Mouse (Mus musculus): ENCODE results near the gene Olfr221. TPM values are rescaled to one million over a fixed set of nuclear protein-coding genes. Genes with fewer than 3 reads are reported as not detected.

Olfr221 gene
- total RNA-seq, 1 experiment from 2014 or later, result not detected

GRCm38 (mm10) chr14:51984247-51985231 is 57.7 kb downstream of the Olfr221 start, which contains the start of gene Arhgef40:
Gene Arhgef40 (plus strand): TSS chr14:51984719.
- ATAC-seq (replicated peaks; ENCODE audit: insufficient number of reproducible peaks, low FRiP score, low TSS enrichment, poor library complexity, severe bottlenecking), result peak; percentile 30; the same call in 1 of the 2 replicates

Other genes with a start within 250 kb of the Olfr221 start
- not detected in 3 replicates for gene AY358078, start 242.4 kb downstream of the Olfr221 start, total RNA-seq (2017)
- 2.9 TPM in 1 of 3 replicates, not detected in the others for gene Ear6, start 188.8 kb downstream of the Olfr221 start, total RNA-seq (2017)
- 16.1 to 24.4 TPM (median 21.4 TPM) in 3 replicates for gene Mettl17, start 157.6 kb downstream of the Olfr221 start, total RNA-seq (2017)
- gene Slc39a2, start 149.6 kb downstream of the Olfr221 start, total RNA-seq (2017), result not detected in 3 replicates
- gene Ndrg2, start 128.3 kb downstream of the Olfr221 start, total RNA-seq (2017), result 0.43 to 9.4 TPM (median 1.3 TPM) in 3 replicates
- gene Tppp2, start 124.0 kb downstream of the Olfr221 start, total RNA-seq (2017), result 2.5 TPM in 1 of 3 replicates, not detected in the others
- gene Rnase13, start 119.7 kb downstream of the Olfr221 start, total RNA-seq (2017), result not detected in 3 replicates
- gene Arhgef40, start 57.7 kb downstream of the Olfr221 start, total RNA-seq (2017), result 2.5 to 9.0 TPM (median 3.2 TPM) in 3 replicates
- 0.97 TPM in 1 of 3 replicates, not detected in the others for gene Tmem253, start 26.8 kb downstream of the Olfr221 start, total RNA-seq (2017)
- 7.1 to 11.0 TPM (median 8.5 TPM) in 3 replicates for gene Zfp219, start 21.7 kb downstream of the Olfr221 start, total RNA-seq (2017)
- 287 to 397 TPM (median 370 TPM) in 3 replicates for gene Hnrnpc, start 61.6 kb upstream of the Olfr221 start, total RNA-seq (2017)
- 10.6 to 12.6 TPM (median 12.3 TPM) in 3 replicates for gene Rpgrip1, start 68.2 kb upstream of the Olfr221 start, total RNA-seq (2017)
- gene Supt16, start 155.0 kb upstream of the Olfr221 start, total RNA-seq (2017), result 96.8 to 144 TPM (median 108 TPM) in 3 replicates
- gene Chd8, start 215.3 kb upstream of the Olfr221 start, total RNA-seq (2017), result 105 to 153 TPM (median 127 TPM) in 3 replicates
- gene Tox4, start 236.7 kb upstream of the Olfr221 start, total RNA-seq (2017), result 56.9 to 65.9 TPM (median 65.4 TPM) in 3 replicates
- gene Rab2b, start 237.1 kb upstream of the Olfr221 start, total RNA-seq (2017), result 5.4 to 14.8 TPM (median 12.5 TPM) in 3 replicates

Data from monocyte, adult 5-6 weeks (primary cell).